Mouse (Mus musculus) thymus, adult 2 months (tissue): ENCODE measurements around the gene Thnsl1.

Source experiments
- CTCF ChIP-seq: fragments of 200-500 bp; IDR thresholded peaks from 2 replicates; pipeline ENCODE4 v1.5.1; 2012; ENCODE audit warnings: mild to moderate bottlenecking, control low read depth, low read length, moderate library complexity, borderline replicate concordance; ENCODE audit not compliant: control insufficient read depth, poor library complexity, insufficient read depth; ENCODE audit errors: extremely low read depth
- POLR2A ChIP-seq: fragments of 200-500 bp; IDR thresholded peaks from 2 replicates; pipeline ENCODE4 v1.6.1; 2012; ENCODE audit warnings: mild to moderate bottlenecking, low read length, control low read depth, moderate library complexity; ENCODE audit not compliant: control insufficient read depth, poor library complexity, insufficient read depth; ENCODE audit errors: extremely low read depth

GRCm38 (mm10) chr2:21215284-21215683 lies 9.8 kb downstream of the Thnsl1 start:
- TF ChIP-seq POLR2A (no peak), CTCF (no peak)
